Mouse (Mus musculus) embryonic facial prominence, embryonic 13.5 days (tissue): ENCODE results near the gene Cnfn. TPM values are rescaled to one million over a fixed set of nuclear protein-coding genes. Genes with fewer than 3 reads are reported as not detected.
A peak's percentile ranks its signal among the peaks of the same experiment; 100 is the strongest.

ENCODE experiments used
- ATAC-seq: fragments of 200-750 bp; cut with Nextera tagmentation; 2 replicates; pipeline ENCODE4 v1.8.0; 2017; ENCODE audit warnings: low read depth; ENCODE audit not compliant: insufficient number of reproducible peaks, insufficient read depth, low FRiP score, low TSS enrichment
- H3K27ac ChIP-seq: fragments of 300-500 bp; sonication (generic); 2 replicates; pipeline ENCODE4 v1.5.1; 2015; ENCODE audit warnings: moderate library complexity, mild to moderate bottlenecking, inconsistent platforms
- H3K27me3 ChIP-seq: fragments of 300-500 bp; sonication (generic); 2 replicates; pipeline ENCODE4 v1.6.1; 2015; ENCODE audit warnings: mild to moderate bottlenecking, inconsistent platforms
- H3K36me3 ChIP-seq: fragments of 300-500 bp; sonication (generic); 2 replicates; pipeline ENCODE4 v1.6.1; 2015; ENCODE audit warnings: mild to moderate bottlenecking, inconsistent platforms
- H3K4me1 ChIP-seq: fragments of 300-500 bp; sonication (generic); 2 replicates; pipeline ENCODE4 v1.6.1; 2015; ENCODE audit warnings: inconsistent platforms
- H3K4me2 ChIP-seq: fragments of 300-500 bp; sonication (generic); 2 replicates; pipeline ENCODE4 v1.6.1; 2015; ENCODE audit warnings: moderate library complexity, mild to moderate bottlenecking, inconsistent platforms
- H3K4me3 ChIP-seq: fragments of 300-500 bp; sonication (generic); 2 replicates; pipeline ENCODE4 v1.5.1; 2015; ENCODE audit warnings: mild to moderate bottlenecking, inconsistent platforms
- H3K9ac ChIP-seq: fragments of 300-500 bp; sonication (generic); 2 replicates; pipeline ENCODE4 v1.6.1; 2015; ENCODE audit warnings: mild to moderate bottlenecking, inconsistent platforms
- H3K9me3 ChIP-seq: fragments of 300-500 bp; sonication (generic); 2 replicates; pipeline ENCODE4 v1.6.1; 2016; ENCODE audit warnings: inconsistent platforms
- WGBS: fragments of 180-500 bp; shearing (Covaris S2); methylation state at CpG from one replicate; pipeline ENCODE4 v1.1.7; 2015; ENCODE audit warnings: mixed read lengths; 5-methylcytosine and 5-hydroxymethylcytosine counted together
- polyA plus RNA-seq: library from polyadenylated mRNA; unstranded; fragments of >200 nt; fragmentation: Nextera tagmentation; extraction: Ambion mirVana; gene quantifications from 2 replicates; pipeline ENCODE4 v1.2.1, GENCODE M21; 2015

Cnfn gene
- polyA plus RNA-seq, 1 experiment from 2014 or later = 7.0 TPM

- peak; percentile 34; the same call in 1 of the 2 replicates for ATAC-seq
- Histone ChIP-seq H3K27me3 (peaks cover 6% of the 10 kb centered on the region), H3K4me1 (peaks cover 22% of the 10 kb centered on the region; the same call in 1 of the 2 replicates), H3K9ac (peak overlapping the region; percentile 72), H3K27ac (0 out of 2 replicates have a peak overlapping the region, but pooled peaks have one; percentile 28), H3K9me3 (no peaks in the 10 kb centered on the region), H3K4me2 (peak overlapping the region; percentile 82), H3K36me3 (peaks cover 30% of the 10 kb centered on the region), H3K4me3 (peak overlapping the region; percentile 45)
- WGBS = 1% methylated on average over 42 of the region's 42 CpGs
These were observed 10.2 kb upstream of the Cnfn start for GRCm38 (mm10) chr7:25379551-25380351.

GRCm38 (mm10) chr7:25378181-25379100 lies 8.9 kb upstream of the Cnfn start:
- Histone ChIP-seq H3K4me2 (no peak overlapping the region), H3K27ac (no peak overlapping the region), H3K27me3 (peaks cover 6% of the 10 kb centered on the region), H3K9me3 (no peaks in the 10 kb centered on the region), H3K9ac (no peak overlapping the region), H3K4me3 (no peak overlapping the region), H3K4me1 (peaks cover 22% of the 10 kb centered on the region; the same call in 1 of the 2 replicates), H3K36me3 (peaks cover 17% of the 10 kb centered on the region)
- no peak for ATAC-seq
- WGBS = 82% methylated on average over 13 of the region's 13 CpGs

- Histone ChIP-seq H3K9ac (no peak overlapping the region; the same call in 1 of the 2 replicates), H3K9me3 (no peaks in the 10 kb centered on the region), H3K4me1 (peaks cover 22% of the 10 kb centered on the region; the same call in 1 of the 2 replicates), H3K36me3 (peaks cover 6% of the 10 kb centered on the region; the same call in 1 of the 2 replicates), H3K4me3 (peak overlapping the region; percentile 38), H3K27me3 (peaks cover 6% of the 10 kb centered on the region), H3K27ac (no peak overlapping the region), H3K4me2 (peak overlapping the region; percentile 57)
- no peak for ATAC-seq
- 37% methylated on average over 8 of the region's 8 CpGs for WGBS
These were observed 7.7 kb upstream of the Cnfn start for GRCm38 (mm10) chr7:25377100-25377700.

GRCm38 (mm10) chr7:25376556-25376955 lies 7.0 kb upstream of the Cnfn start:
- 0 out of 2 replicates have a peak overlapping the region, but pooled peaks have one; percentile 23 for H3K9ac ChIP-seq
- no peak for ATAC-seq
- H3K4me3 ChIP-seq = peak overlapping the region; percentile 38

GRCm38 (mm10) chr7:25372441-25372840 lies 2.9 kb upstream of the Cnfn start:
- no peak overlapping the region for H3K9ac ChIP-seq
- no peak overlapping the region for H3K4me2 ChIP-seq
- no peak for ATAC-seq
- no peaks in the 10 kb centered on the region for H3K36me3 ChIP-seq
- peaks cover 33% of the 10 kb centered on the region for H3K27me3 ChIP-seq
- H3K27ac ChIP-seq = no peak overlapping the region
- no peaks in the 10 kb centered on the region for H3K9me3 ChIP-seq
- H3K4me1 ChIP-seq = peaks cover 19% of the 10 kb centered on the region
- WGBS = 83% methylated on average over 5 of the region's 5 CpGs
- H3K4me3 ChIP-seq = no peak overlapping the region

More at GRCm38 (mm10) chr7:25376556-25376955, 7.0 kb upstream of the Cnfn start:
- peaks cover 22% of the 10 kb centered on the region; the same call in 1 of the 2 replicates for H3K4me1 ChIP-seq
- H3K9me3 ChIP-seq = no peaks in the 10 kb centered on the region
- WGBS = 3% methylated on average over 17 of the region's 17 CpGs
- peaks cover 6% of the 10 kb centered on the region for H3K27me3 ChIP-seq
- H3K4me2 ChIP-seq = peak overlapping the region; percentile 57
- H3K27ac ChIP-seq = no peak overlapping the region
- H3K36me3 ChIP-seq = no peaks in the 10 kb centered on the region

- Histone ChIP-seq H3K27me3 (peaks cover 62% of the 10 kb centered on the region), H3K4me3 (no peak overlapping the region), H3K27ac (no peak overlapping the region), H3K9ac (no peak overlapping the region), H3K4me1 (peaks cover 30% of the 10 kb centered on the region), H3K36me3 (peaks cover 15% of the 10 kb centered on the region), H3K4me2 (no peak overlapping the region; the same call in 1 of the 2 replicates), H3K9me3 (no peaks in the 10 kb centered on the region)
- ATAC-seq = no peak
- WGBS = 18% methylated on average over 12 of the region's 12 CpGs
These were observed 1.2 kb downstream of the Cnfn start for GRCm38 (mm10) chr7:25368333-25368732.

- Histone ChIP-seq H3K27ac (no peak overlapping the region), H3K4me3 (0 out of 2 replicates have a peak overlapping the region, but pooled peaks have one; percentile 3), H3K9ac (peak overlapping the region; percentile 3; the same call in 1 of the 2 replicates), H3K4me1 (peaks cover 30% of the 10 kb centered on the region), H3K9me3 (no peaks in the 10 kb centered on the region), H3K36me3 (peaks cover 21% of the 10 kb centered on the region), H3K4me2 (peak overlapping the region; percentile 21), H3K27me3 (peaks cover 62% of the 10 kb centered on the region)
- no peak for ATAC-seq
- WGBS = 2% methylated on average over 33 of the region's 33 CpGs
These were observed 1.8 kb downstream of the Cnfn start for GRCm38 (mm10) chr7:25367632-25368293.

GRCm38 (mm10) chr7:25365937-25366625 lies 3.4 kb downstream of the Cnfn start:
- peaks cover 62% of the 10 kb centered on the region for H3K27me3 ChIP-seq
- WGBS = 21% methylated on average over 13 of the region's 13 CpGs
- H3K4me2 ChIP-seq = peak overlapping the region; percentile 10; the same call in 1 of the 2 replicates
- peak overlapping the region; percentile 11; the same call in 1 of the 2 replicates for H3K9ac ChIP-seq
- H3K4me3 ChIP-seq = no peak overlapping the region
- no peak for ATAC-seq
- H3K4me1 ChIP-seq = peaks cover 30% of the 10 kb centered on the region
- H3K9me3 ChIP-seq = no peaks in the 10 kb centered on the region
- peaks cover 38% of the 10 kb centered on the region for H3K36me3 ChIP-seq
- no peak overlapping the region; the same call in 1 of the 2 replicates for H3K27ac ChIP-seq

- no peak for ATAC-seq
- peaks cover 23% of the 10 kb centered on the region for H3K4me1 ChIP-seq
- peaks cover 41% of the 10 kb centered on the region for H3K27me3 ChIP-seq
- peaks cover 62% of the 10 kb centered on the region for H3K36me3 ChIP-seq
- H3K27ac ChIP-seq = no peak overlapping the region
- no peak overlapping the region for H3K4me3 ChIP-seq
- no peaks in the 10 kb centered on the region for H3K9me3 ChIP-seq
- no peak overlapping the region for H3K9ac ChIP-seq
- WGBS = 95% methylated on average over 17 of the region's 17 CpGs
- no peak overlapping the region for H3K4me2 ChIP-seq
These were observed 5.9 kb downstream of the Cnfn start for GRCm38 (mm10) chr7:25363632-25364031.

- Histone ChIP-seq H3K9me3 (no peaks in the 10 kb centered on the region), H3K4me1 (peaks cover 23% of the 10 kb centered on the region), H3K4me3 (no peak overlapping the region), H3K27me3 (peaks cover 36% of the 10 kb centered on the region), H3K36me3 (peaks cover 67% of the 10 kb centered on the region), H3K9ac (no peak overlapping the region), H3K4me2 (no peak overlapping the region), H3K27ac (no peak overlapping the region)
- ATAC-seq = no peak
- WGBS = 88% methylated on average over 19 of the region's 19 CpGs
These were observed 6.4 kb downstream of the Cnfn start for GRCm38 (mm10) chr7:25363151-25363550.
